Mouse (Mus musculus): ENCODE data around the gene Apbb2.

DNA sequence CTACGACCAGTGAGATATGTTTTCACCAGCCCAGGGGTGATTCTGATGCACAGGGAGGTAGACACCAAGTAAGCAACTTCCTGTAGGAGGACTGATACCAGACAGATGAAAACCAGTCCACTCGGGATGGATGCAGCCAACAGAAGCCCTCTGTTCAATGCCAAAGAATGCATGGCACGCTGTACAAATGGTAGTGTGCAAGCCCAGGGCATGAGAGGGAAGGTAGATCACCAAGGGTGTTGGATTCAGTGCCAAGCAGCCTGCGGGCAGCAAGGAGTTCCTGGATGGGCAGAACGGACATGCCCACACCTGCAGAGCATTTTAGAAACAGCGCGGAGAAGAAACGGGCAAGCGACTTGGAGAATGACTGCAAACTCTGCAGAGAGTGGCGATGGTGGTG, 10.8 kb downstream of the Apbb2 start:
- no peak for TF ChIP-seq CTCF (IDR thresholded peaks at IDR 0.05)
- TF ChIP-seq EP300 (IDR thresholded peaks at IDR 0.05): no peak

All from lung, postnatal 0 days (tissue).